Mouse (Mus musculus) thymus, adult 2 months (tissue): ENCODE results near the gene Gm15217.

Experiments used
- CTCF ChIP-seq: fragments of 200-500 bp; IDR thresholded peaks from 2 replicates; pipeline ENCODE4 v1.5.1; 2012; ENCODE audit warnings: mild to moderate bottlenecking, control low read depth, low read length, moderate library complexity, borderline replicate concordance; ENCODE audit not compliant: control insufficient read depth, poor library complexity, insufficient read depth; ENCODE audit errors: extremely low read depth
- POLR2A ChIP-seq: fragments of 200-500 bp; IDR thresholded peaks from 2 replicates; pipeline ENCODE4 v1.6.1; 2012; ENCODE audit warnings: mild to moderate bottlenecking, low read length, control low read depth, moderate library complexity; ENCODE audit not compliant: control insufficient read depth, poor library complexity, insufficient read depth; ENCODE audit errors: extremely low read depth

DNA sequence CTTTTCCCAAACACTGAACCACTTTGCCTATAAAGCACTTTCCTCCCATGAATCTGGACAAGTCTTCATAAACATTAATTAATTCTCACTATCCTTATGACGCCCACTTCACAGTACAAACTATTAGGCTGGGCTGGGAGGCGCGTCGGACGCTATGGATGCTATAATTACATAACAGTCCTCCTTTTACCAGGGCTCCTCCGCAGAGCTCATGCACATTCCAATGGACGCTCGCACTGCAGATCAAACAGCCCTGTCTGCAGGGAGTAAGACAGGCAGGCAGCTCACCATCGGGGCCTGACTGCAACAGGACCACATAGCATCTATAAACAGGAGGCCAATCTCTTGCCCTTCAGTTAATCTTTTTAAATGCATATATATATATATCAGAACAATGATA, 6.8 kb upstream of the Gm15217 start:
- TF ChIP-seq POLR2A (no peak), CTCF (no peak)
